Mouse (Mus musculus) spleen, adult 2 months (tissue): ENCODE measurements around the gene Ablim1.

Experiments used
- CTCF ChIP-seq: fragments of 200-500 bp; IDR thresholded peaks from 2 replicates; pipeline ENCODE4 v1.5.1; 2011; ENCODE audit warnings: mild to moderate bottlenecking, inconsistent platforms; ENCODE audit not compliant: insufficient read depth, insufficient read length, insufficient replicate concordance; ENCODE audit errors: extremely low read depth
- POLR2A ChIP-seq: fragments of 200-500 bp; IDR thresholded peaks from 2 replicates; pipeline ENCODE4 v1.6.1; 2011; ENCODE audit warnings: low read depth, low read length, inconsistent platforms

DNA sequence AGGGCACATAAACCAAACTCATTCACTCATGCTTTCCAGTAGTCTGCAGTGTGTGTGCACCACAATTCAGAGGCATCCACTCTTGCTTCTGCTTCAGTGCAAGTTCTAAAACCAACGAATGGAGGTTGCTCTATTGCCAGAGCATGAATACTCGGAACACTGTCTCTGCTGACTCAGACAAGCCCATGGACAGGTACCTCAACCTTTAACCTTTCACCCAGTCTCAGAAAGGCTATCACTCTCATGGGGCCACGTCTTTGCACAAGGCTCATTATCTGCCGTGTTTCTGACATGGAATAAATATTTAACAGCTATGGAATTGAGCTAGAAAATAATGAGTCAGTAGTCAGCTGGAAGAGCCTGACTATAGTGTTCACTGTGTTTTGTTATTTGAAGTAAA, 4.7 kb downstream of the Ablim1 start:
- TF ChIP-seq CTCF (no peak), POLR2A (no peak)
